Mouse (Mus musculus): ENCODE data around the gene Scnn1a.

Scnn1a gene

GRCm38 (mm10) chr6:125344866-125345265 lies 24.4 kb downstream of the Scnn1a start:
- DNase-seq, result no peak

GRCm38 (mm10) chr6:125345625-125346024 lies 25.2 kb downstream of the Scnn1a start:
- no peak for DNase-seq

GRCm38 (mm10) chr6:125346029-125346428 lies 25.6 kb downstream of the Scnn1a start:
- no peak for DNase-seq

- DNase-seq, result no peak
Measured at GRCm38 (mm10) chr6:125348721-125349574, 28.5 kb downstream of the Scnn1a start, which contains the start of gene Tnfrsf1a. Gene Tnfrsf1a, plus strand, starts transcription at chr6:125349362.

- peak in 1 of 2 experiments; percentile 43 for DNase-seq
Measured at GRCm38 (mm10) chr6:125349575-125350230, 29.2 kb downstream of the Scnn1a start.

GRCm38 (mm10) chr6:125350231-125350994 lies 30.0 kb downstream of the Scnn1a start:
- DNase-seq, result no peak

GRCm38 (mm10) chr6:125350995-125351324 lies 30.5 kb downstream of the Scnn1a start:
- no peak for DNase-seq

GRCm38 (mm10) chr6:125351368-125352045 lies 31.0 kb downstream of the Scnn1a start:
- no peak for DNase-seq

GRCm38 (mm10) chr6:125352046-125352384 lies 31.6 kb downstream of the Scnn1a start:
- no peak for DNase-seq

GRCm38 (mm10) chr6:125352811-125353210 lies 32.4 kb downstream of the Scnn1a start:
- DNase-seq, result no peak

GRCm38 (mm10) chr6:125353221-125353620 lies 32.8 kb downstream of the Scnn1a start:
- no peak for DNase-seq

GRCm38 (mm10) chr6:125353655-125354054 lies 33.2 kb downstream of the Scnn1a start:
- DNase-seq, result no peak

GRCm38 (mm10) chr6:125354352-125355151 lies 34.1 kb downstream of the Scnn1a start:
- DNase-seq, result no peak

- no peak for DNase-seq
Measured at GRCm38 (mm10) chr6:125355197-125355741, 34.8 kb downstream of the Scnn1a start.

- DNase-seq, result no peak
Measured at GRCm38 (mm10) chr6:125356264-125356663, 35.8 kb downstream of the Scnn1a start.

- DNase-seq, result no peak
Measured at GRCm38 (mm10) chr6:125357334-125357733, 36.9 kb downstream of the Scnn1a start.

- DNase-seq, result no peak
Measured at GRCm38 (mm10) chr6:125359999-125360398, 39.5 kb downstream of the Scnn1a start.

GRCm38 (mm10) chr6:125360846-125361245 lies 40.4 kb downstream of the Scnn1a start:
- DNase-seq, result no peak

GRCm38 (mm10) chr6:125361467-125362291 lies 41.2 kb downstream of the Scnn1a start:
- DNase-seq, result no peak

GRCm38 (mm10) chr6:125363021-125363420 lies 42.6 kb downstream of the Scnn1a start:
- DNase-seq, result no peak
